Mouse (Mus musculus): ENCODE data around the gene Fbln2. TPM values are rescaled to one million over a fixed set of nuclear protein-coding genes. Genes with fewer than 3 reads are reported as not detected.
"Not testable (repeated sequence)": the region's sequence is repeated elsewhere in the genome, so short reads cannot be mapped to it uniquely, and the experiment has no call there.

Fbln2 gene
- total RNA-seq (2012; rRNA removed) (0.21 and 0.81 TPM in 2 replicates), total RNA-seq (2014; rRNA removed) (not detected in 2 replicates), polyA plus RNA-seq (2012; ENCODE audit: insufficient read length, low read depth) (not detected in 2 replicates)

GRCm38 (mm10) chr6:91212155-91212554 is at the start of gene Fbln2:
TSS of gene Fbln2 (plus strand) at chr6:91212455.
- H3K9ac ChIP-seq (ENCODE audit: insufficient read depth, low read depth); dilution Hi-C loops (cut with MboI; ENCODE audit: extremely low pct_ligation_motif_present, extremely low pct_unique_long_range_greater_than_20kb, low sequenced_read_pairs); in situ Hi-C loops (cut with MboI; ENCODE audit: low pct_ligation_motif_present, low pct_unique_long_range_greater_than_20kb, low sequenced_read_pairs); H3K4me1 ChIP-seq (ENCODE audit: control insufficient read depth in 1 of 2, insufficient read depth in 2 of 2); H3K27ac ChIP-seq (ENCODE audit: insufficient read depth, low read depth); H3K4me2 ChIP-seq (ENCODE audit: insufficient read depth, low read depth, poor library complexity, severe bottlenecking); DNase-seq (ENCODE audit: extremely low read depth); H3K9me3 ChIP-seq (replicated peaks; ENCODE audit: low read length); H3K4me3 ChIP-seq (replicated peaks in 1 of 3; ENCODE audit: low read depth in 2 of 3, low read length in 2 of 3, poor library complexity in 1 of 3); H3K79me2 ChIP-seq (replicated peaks; ENCODE audit: control insufficient read depth, extremely low read depth, insufficient read depth, poor library complexity, severe bottlenecking); H3K36me3 ChIP-seq (replicated peaks in 1 of 2; ENCODE audit: control insufficient read depth in 1 of 2, insufficient read depth in 1 of 2, low read length in 1 of 2): not testable (repeated sequence)
- peaks cover 94% of the 10 kb centered on the region for H3K27me3 ChIP-seq (replicated peaks)

DNA sequence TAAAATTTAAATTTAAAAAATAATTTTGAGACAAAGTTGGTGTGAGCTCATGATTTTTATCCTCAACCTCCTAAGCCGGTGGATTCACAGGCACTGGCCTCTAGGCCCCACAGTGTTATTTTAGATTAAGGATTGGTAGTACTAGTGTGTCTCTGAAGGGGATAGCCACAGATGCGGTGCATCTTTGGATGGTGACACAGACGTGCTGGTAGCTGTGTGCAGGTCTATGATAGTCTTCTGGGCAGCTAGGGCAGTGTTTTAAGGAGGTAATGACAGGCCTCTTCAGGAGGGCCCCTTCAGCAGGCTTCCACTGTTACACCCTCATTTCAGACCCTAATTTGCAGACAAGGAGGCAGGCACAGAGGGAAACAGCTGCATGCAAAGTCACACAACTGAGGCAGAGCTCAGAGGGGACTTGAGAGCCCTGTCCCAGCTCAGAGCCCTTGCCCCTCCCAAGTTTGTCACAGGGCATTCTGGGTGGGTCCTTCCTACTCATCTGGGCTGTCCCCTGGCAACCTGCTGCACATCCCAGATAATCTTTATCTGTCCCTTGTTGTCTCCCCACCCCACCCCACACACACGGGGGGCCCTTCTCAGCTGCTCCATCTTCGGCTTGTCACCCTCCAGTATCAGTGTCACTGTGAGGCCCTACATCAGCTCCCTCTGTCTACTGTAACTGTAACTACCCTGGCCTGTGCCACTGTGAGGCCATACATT is 48.9 kb upstream of the Fbln2 start:
- Histone ChIP-seq H3K79me2 (replicated peaks; ENCODE audit: control insufficient read depth, extremely low read depth, insufficient read depth, poor library complexity, severe bottlenecking) (no peaks in the 10 kb centered on the region), H3K27ac (ENCODE audit: insufficient read depth, low read depth) (no peak overlapping the region), H3K9me3 (replicated peaks; ENCODE audit: low read length) (no peaks in the 10 kb centered on the region), H3K36me3 (replicated peaks in 1 of 2; ENCODE audit: control insufficient read depth in 1 of 2, insufficient read depth in 1 of 2, low read length in 1 of 2) (no peaks in the 10 kb centered on the region), H3K4me3 (replicated peaks in 1 of 3; ENCODE audit: low read depth in 2 of 3, low read length in 2 of 3, poor library complexity in 1 of 3) (no peak overlapping the region), H3K4me2 (ENCODE audit: insufficient read depth, low read depth, poor library complexity, severe bottlenecking) (no peak overlapping the region), H3K4me1 (ENCODE audit: control insufficient read depth in 1 of 2, insufficient read depth in 2 of 2) (no peaks in the 10 kb centered on the region), H3K27me3 (replicated peaks) (peaks cover 57% of the 10 kb centered on the region), H3K9ac (ENCODE audit: insufficient read depth, low read depth) (no peak overlapping the region)
- no peak for DNase-seq (ENCODE audit: extremely low read depth)
- no peak for TF ChIP-seq BHLHE40 (IDR thresholded peaks at IDR 0.05; ENCODE audit: low read depth, low read length)
- TF ChIP-seq IRF4 (IDR thresholded peaks at IDR 0.05; ENCODE audit: low read depth, low read length): no peak
- TF ChIP-seq NRF1 (IDR thresholded peaks at IDR 0.05; ENCODE audit: low read depth, low read length): no peak
- no peak for TF ChIP-seq MAFK (IDR thresholded peaks at IDR 0.05; ENCODE audit: insufficient replicate concordance, low read length)
- no peak for TF ChIP-seq KAT2A (IDR thresholded peaks at IDR 0.05; ENCODE audit: insufficient replicate concordance, low read length)
- TF ChIP-seq CHD1 (IDR thresholded peaks at IDR 0.05; ENCODE audit: low read depth, low read length): no peak
- no peak for TF ChIP-seq JUND (conservative IDR thresholded peaks at IDR 0.05; ENCODE audit: low read depth, low read length)
- TF ChIP-seq EP300 (IDR thresholded peaks at IDR 0.05; ENCODE audit: low read length): no peak
- no peak for TF ChIP-seq PAX5 (IDR thresholded peaks at IDR 0.05; ENCODE audit: low read length)
- no peak for TF ChIP-seq HCFC1 (IDR thresholded peaks at IDR 0.05; ENCODE audit: low read depth, low read length)
- TF ChIP-seq MXI1 (IDR thresholded peaks at IDR 0.05; ENCODE audit: low read depth, low read length): no peak
- no peak for TF ChIP-seq UBTF (IDR thresholded peaks at IDR 0.05; ENCODE audit: low read depth, low read length)
- TF ChIP-seq MAX (IDR thresholded peaks at IDR 0.05; ENCODE audit: low read length): no peak
- in situ Hi-C loops (cut with MboI; ENCODE audit: low pct_ligation_motif_present, low pct_unique_long_range_greater_than_20kb, low sequenced_read_pairs): loop anchor here (25.0 kb wide), 1 partner anchor 249 kb away; the partner anchor contains the start of gene Wnt7a
- dilution Hi-C loops (cut with MboI; ENCODE audit: extremely low pct_ligation_motif_present, extremely low pct_unique_long_range_greater_than_20kb, low sequenced_read_pairs): no loop called here

All from CH12.LX (cell line).